Mouse (Mus musculus): ENCODE measurements around the gene Vmac.

Gene Vmac

GRCm38 (mm10) chr17:56717363-56718058 is at the start of gene Vmac, which contains the start of gene Ndufa11:
Vmac (minus strand) TSS chr17:56718022.
Ndufa11 (plus strand) TSS chr17:56717767.
- CTCF ChIA-PET, result interaction anchor here (0.6 kb wide), 1 partner anchor 48 kb away, joined by 5 read pairs; no protein-coding TSS in a partner anchor

- CTCF ChIA-PET, result no interaction called here
Measured at GRCm38 (mm10) chr17:56766631-56767405, 49.0 kb upstream of the Vmac start.

GRCm38 (mm10) chr17:56765431-56765830 is 47.6 kb upstream of the Vmac start:
- CTCF ChIA-PET, result interaction anchor here (0.6 to 1.0 kb wide), 2 partner anchors 232 to 501 kb away, joined by 3 read pairs; partner anchors contain the start of gene Alkbh7

- CTCF ChIA-PET, result interaction anchor here (0.6 to 1.0 kb wide), 2 partner anchors 233 to 501 kb away, joined by 3 read pairs; partner anchors contain the start of gene Alkbh7
Measured at GRCm38 (mm10) chr17:56764474-56765354, 46.9 kb upstream of the Vmac start, which contains the start of gene Dus3l. Dus3l (plus strand) TSS chr17:56764757.

GRCm38 (mm10) chr17:56763741-56764250 is 46.0 kb upstream of the Vmac start:
- CTCF ChIA-PET, result no interaction called here

- CTCF ChIA-PET, result interaction anchor here (0.5 kb wide), 1 partner anchor 133 kb away, joined by 3 read pairs; no protein-coding TSS in a partner anchor
Measured at GRCm38 (mm10) chr17:56762769-56763731, 45.2 kb upstream of the Vmac start.

GRCm38 (mm10) chr17:56761991-56762410 is 44.2 kb upstream of the Vmac start:
- CTCF ChIA-PET, result interaction anchor here (0.6 kb wide), 2 partner anchors 70 to 624 kb away, joined by 5 to 6 read pairs; no protein-coding TSS in a partner anchor

GRCm38 (mm10) chr17:56761077-56761476 is 43.3 kb upstream of the Vmac start:
- CTCF ChIA-PET, result interaction anchor here (0.7 kb wide), 1 partner anchor 26 kb away, joined by 4 read pairs; no protein-coding TSS in a partner anchor

GRCm38 (mm10) chr17:56759261-56759660 is 41.4 kb upstream of the Vmac start:
- CTCF ChIA-PET, result no interaction called here

- CTCF ChIA-PET, result no interaction called here
Measured at GRCm38 (mm10) chr17:56758132-56758531, 40.3 kb upstream of the Vmac start.

- CTCF ChIA-PET, result interaction anchor here (0.7 kb wide), 1 partner anchor 51 kb away, joined by 3 read pairs; no protein-coding TSS in a partner anchor
Measured at GRCm38 (mm10) chr17:56757416-56758123, 39.7 kb upstream of the Vmac start, which contains the start of gene Nrtn. Nrtn (minus strand) TSS chr17:56757530.

- CTCF ChIA-PET, result no interaction called here
Measured at GRCm38 (mm10) chr17:56756703-56757399, 39.0 kb upstream of the Vmac start.

GRCm38 (mm10) chr17:56754271-56755185 is 36.7 kb upstream of the Vmac start:
- CTCF ChIA-PET, result no interaction called here

- CTCF ChIA-PET, result no interaction called here
Measured at GRCm38 (mm10) chr17:56753452-56753851, 35.6 kb upstream of the Vmac start.

GRCm38 (mm10) chr17:56751404-56752072 is 33.7 kb upstream of the Vmac start:
- CTCF ChIA-PET, result no interaction called here

- CTCF ChIA-PET, result no interaction called here
Measured at GRCm38 (mm10) chr17:56744173-56744572, 26.4 kb upstream of the Vmac start.

GRCm38 (mm10) chr17:56740788-56741160 is 23.0 kb upstream of the Vmac start:
- CTCF ChIA-PET, result no interaction called here
